Mouse (Mus musculus): ENCODE measurements around the gene Atl3.
"Not testable (repeated sequence)": the region's sequence is repeated elsewhere in the genome, so short reads cannot be mapped to it uniquely, and the experiment has no call there.

The Atl3 gene

DNA sequence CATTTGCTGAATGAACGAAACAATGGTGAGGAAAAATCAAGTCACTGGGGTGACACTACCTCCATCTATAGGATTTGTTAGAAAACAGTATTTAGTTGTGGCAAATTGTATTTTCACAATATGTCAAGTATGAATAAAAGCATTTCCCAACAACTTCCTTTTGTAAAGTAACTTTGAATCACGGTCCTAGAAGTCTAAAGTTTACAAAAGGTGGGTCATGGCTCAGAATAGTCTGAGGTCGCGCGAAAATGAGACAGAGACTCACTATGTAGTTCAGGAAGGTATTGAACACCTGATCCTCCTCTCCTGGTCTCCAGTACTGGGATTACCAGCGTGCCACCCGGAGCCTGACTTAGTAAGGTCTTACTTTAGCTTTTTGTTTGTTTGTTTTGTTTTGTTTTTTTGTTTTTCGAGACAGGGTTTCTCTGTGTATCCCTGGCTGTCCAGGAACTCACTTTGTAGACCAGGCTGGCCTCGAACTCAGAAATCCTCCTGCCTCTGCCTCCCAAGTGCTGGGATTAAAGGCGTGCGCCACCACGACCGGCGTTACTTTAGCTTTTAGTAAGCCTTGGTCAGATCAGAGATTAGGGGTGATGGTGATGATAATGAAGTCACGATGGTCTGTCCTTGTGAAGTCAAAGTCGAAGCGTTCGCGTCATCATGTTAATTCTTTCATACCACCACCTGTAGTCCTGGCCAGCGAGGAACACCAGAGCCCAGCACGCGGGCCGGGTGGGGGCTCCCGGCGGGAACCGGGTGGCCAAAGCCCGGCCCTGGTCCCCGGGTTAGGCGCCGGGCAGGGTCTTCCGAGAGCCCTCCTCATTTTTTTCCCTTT is at the start of gene Atl3:
Atl3 (plus strand) TSS at position 689 of the 835 bp plus-strand sequence.
- DNase-seq: no peak

DNA sequence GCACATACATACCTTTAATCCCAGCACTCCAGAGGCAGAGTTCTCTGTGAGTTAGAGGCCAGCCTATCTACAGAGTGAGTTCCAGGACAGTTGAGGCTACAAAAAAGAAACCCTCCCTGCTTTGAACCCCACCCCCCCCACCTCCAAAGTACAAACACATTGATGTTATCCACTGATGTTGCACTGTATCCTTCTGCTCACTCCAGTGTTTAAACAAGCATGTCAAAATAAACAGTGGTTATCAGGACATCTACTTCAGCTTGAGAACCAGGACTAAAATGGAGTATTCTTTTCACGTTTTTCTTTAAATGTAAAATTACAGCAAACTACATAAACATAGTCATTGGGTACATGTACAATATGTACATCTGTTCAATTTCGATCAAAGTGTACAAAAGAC is 48.7 kb upstream of the Atl3 start:
- no peak for DNase-seq

DNA sequence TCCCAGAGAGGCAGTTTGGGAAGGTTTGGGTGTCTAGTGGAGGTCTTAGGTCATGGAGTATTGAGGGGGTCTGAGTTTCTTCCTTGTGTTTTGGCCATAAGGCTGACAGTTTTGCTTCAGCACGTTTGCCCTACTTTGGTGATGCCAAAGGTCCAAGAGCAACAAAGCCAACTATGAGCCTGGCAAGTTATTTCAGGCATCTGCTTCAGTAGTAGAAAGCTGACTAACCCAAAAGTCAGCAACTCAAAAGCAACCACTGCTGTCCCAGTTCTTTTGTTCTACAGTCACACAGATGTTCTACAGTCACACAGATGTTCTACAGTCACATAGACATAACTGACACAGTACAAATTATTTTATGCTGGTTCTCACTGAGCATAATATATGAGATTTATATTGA is 48.2 kb upstream of the Atl3 start:
- peak in 1 of 2 experiments; percentile 32 for DNase-seq

DNA sequence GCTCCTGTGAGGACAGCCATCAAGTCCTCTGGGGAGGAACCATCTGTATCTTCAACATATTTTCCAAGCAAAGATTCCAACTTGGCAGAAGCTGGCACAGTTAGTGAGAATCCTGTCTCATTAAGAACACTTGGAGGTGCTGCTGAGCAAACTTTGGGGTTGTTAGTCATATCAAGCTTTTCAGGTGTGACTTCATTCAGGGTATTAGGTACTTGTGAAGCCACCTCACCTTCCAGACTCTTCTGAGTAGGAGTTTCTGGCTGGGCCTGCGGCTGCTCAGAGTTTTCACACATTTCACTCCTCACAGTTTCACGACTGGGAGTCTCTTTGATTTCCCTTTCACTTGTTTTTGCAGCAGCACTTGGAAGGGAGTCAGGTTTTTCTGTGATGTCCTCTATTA is 37.0 kb upstream of the Atl3 start:
- no peak for DNase-seq

DNA sequence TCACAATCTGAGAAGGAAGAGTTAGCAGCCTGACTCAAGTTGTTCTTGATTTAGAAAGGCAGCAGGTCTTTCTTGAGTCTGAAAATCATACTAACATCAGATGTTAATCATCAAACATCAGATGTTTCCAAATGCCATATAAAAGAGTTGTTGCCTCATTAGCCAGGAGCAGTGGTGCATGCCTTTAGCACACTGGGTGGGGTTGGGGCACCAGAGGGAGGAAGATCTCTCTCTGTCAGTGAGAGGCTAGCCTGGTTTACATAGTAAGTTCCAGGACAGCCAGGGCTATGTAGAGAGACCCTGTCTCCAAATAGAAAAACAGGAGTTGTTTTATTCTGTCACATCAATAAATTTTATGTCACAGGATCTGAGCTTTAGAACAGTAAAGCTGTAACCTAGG is 34.9 kb upstream of the Atl3 start:
- no peak for DNase-seq

DNA sequence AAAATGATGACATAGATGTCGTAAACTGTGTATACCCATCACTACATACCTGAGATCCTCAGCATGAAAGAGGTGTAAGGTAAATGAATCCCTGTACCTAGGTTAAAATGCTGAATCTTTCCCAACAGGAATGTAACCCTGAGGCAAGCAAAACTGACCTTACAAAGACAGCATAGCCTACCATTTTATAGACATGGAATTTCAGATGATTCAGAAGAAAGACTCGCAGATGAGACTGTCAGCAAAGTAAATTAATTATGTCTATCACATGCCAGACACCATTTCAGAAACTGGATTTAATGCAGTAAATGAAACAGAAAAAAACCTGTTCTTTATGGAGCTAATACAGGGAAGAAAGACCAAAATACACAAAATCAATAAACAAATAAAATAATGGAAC is 34.5 kb upstream of the Atl3 start:
- DNase-seq: no peak

DNA sequence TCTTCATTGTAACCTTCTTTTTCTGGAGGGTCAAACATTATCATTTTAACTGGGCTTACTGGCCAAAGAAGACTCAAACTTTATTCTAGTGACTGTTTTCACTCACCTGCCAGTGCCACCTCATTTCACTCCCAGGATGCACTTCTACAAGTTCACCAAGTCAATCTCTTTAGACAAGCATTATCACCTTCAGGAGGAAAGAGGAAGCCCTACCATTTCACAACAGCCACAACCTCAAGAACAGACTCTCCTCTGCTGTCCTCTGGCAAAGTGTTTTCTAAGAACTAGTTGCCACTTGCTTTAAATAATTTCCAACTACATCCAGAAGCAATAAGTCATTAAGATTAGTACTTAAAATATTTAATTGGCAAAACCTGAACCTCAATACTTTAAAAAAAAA is 25.9 kb upstream of the Atl3 start:
- no peak for DNase-seq

DNA sequence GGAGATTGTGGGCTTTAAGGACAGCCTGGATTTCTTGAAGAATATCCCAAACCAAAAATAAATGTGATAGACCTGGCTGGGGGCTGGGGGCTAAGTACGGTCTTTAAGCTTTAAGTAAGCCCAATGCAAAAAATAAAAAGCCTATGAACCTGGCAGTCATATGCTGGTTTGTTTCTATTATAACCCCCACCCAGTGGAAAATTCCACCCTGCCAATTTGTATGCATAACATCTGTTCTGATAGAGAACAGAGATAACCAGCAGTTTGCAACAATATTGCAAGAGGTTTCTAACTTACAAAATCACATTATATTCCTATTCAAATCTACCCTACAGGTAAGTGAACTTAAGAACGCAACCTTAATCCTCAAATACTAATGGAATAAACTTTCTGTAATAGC is 23.2 kb upstream of the Atl3 start:
- DNase-seq: no peak

DNA sequence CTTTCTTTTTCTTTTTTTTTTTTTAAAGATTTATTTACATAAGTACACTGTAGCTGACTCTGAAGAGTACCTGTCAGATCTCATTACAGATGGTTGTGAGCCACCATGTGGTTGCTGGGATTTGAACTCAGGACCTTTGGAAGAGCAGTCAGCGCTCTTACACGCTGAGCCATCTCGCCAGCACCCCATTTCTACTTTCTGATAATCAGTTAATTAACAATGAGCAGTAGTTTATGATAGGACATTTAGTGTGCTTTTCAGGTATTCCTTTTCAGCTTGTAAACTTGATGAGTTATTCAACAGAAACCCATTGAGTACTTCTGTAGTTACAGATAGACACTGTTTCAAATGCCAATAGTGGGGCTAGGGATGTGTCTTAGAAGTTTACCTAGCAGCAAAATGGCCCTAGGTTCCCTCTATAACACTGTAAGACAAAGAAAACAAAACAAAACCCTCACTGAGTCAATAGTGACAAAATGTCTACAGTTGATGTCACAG is 14.0 kb upstream of the Atl3 start:
- DNase-seq: no peak

DNA sequence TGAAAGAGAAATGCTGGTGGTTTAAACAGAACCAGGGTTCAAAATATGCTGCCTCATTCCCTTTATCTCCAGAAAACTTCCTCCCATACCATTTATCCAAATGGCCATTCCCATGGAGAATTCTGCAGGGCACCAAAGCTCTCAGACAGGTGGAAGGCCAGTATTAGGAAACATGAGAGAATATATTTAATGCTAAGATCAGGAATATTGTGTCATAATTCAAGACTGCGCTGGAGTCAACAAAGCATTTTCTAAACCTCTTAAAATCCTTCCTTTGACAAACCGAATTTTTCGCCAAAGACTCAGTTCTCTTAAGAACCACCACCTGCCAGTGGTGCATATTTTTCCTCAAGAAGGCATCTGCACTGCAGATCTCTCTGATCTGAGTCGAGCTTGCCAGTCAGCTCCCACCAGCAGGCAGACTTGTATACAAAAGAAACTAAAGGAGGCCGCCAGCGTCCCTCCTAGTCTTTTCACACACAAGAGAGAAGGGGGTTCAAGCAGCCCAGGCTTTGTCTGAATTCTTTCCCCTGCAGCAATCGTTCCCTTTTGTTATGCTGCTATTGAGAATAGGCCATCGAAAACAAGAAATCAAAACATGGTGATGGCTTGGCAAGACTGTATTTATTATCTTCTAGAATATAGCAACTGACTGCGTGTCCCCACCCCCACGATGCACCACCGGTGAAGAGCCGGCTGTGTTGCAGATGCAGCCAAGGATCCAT is 12.1 kb upstream of the Atl3 start:
- DNase-seq: peak; percentile 43 to 62

DNA sequence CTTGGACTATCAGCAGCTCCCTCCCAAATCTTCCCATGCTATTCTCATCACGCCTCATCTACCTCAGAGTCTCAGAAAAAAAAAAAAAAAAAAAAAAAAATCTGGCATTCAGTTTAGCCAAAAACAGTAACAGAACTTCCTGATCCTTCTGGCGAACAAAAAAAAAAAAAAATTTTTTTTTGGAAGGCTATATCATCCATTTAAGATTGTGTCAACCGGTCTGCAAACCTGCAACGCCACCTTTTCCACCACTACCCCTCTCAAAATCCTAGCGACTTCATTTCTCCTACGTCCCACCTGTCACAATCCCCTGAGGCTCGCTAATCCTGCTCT is 11.6 kb upstream of the Atl3 start:
- DNase-seq: no peak

DNA sequence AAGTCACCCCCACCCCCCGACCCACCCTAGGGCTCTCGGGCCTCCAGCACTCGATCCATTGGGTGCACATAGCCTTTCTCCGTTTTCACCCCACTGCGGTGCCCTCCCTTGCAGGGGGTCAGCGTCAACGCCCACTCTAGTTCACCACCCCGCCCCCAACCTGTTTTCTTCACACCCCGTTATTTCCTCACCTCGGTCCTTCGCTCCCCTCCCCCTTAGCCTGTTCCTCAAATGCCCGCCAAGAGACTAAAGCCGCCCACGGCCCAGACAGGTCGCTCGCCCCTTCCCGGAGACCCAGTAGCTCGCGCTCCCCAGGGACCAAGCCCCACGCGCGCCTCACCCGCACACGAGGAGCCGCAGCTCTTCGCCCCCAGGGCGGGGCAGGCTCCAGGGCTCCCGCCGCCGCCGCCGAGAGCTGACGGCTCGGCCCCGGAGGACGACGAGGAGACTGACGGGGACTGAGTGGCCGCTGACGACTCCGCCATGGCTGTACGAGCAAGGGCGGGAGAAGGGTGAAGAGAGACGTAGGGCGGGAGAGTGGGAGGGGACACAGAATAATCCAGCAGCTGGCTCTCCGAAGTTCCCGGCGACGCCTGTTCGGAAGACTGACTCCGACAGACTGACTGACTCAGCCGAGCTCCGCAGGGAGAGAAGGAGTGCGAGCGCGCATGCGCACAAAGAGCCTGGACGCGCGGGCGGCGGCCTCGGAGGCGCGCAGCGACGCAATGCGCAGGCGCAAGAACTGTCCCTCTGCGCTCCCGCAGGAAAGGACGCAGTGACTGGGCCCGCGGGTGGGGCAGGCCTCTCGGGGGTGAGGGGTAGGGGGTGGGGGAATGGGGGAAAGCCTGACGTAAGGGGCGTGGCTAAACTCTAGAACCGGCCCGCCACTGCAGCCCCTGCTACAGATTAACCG is 11.0 kb upstream of the Atl3 start, which contains the start of gene Rtn3:
Rtn3 (minus strand) TSS at position 683 of the 913 bp plus-strand sequence.
- peak; percentile 93 for DNase-seq

DNA sequence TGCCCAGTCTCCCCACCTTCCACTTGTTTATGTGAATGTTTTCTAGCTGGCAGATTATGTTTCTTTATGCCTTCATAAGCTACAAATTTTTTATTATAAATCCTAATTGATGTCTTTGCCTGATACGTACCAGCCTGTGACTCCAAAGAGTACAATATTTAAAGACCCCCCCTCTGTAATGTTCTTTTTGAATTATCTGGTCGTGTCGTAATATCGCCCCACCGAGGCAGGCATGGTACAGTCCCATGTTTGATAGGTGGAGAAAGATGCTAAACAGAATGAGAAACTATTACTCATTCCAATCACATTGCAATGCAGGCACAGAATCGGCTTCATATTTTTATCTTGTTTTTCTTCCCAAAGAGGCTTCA is 10.3 kb upstream of the Atl3 start:
- DNase-seq: no peak

DNA sequence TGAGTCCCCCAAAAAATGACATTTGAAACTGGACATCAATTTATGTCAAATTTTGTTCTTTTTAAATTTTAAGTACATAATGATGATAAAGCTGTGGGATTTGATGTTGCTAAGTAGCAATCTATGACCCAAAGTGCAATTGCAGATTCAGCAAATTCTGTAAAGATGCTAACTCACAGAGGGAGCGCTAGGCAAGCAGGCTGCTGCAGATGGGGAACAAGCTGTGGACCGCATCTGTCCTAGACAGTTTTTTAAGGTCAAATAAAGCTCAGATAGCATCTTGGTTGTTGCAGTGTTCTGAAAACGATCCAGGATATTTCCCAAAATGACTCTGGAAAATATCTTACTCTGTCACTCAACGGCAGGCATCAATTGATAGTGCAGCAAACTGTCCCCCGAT is 9.8 kb upstream of the Atl3 start:
- no peak for DNase-seq

DNA sequence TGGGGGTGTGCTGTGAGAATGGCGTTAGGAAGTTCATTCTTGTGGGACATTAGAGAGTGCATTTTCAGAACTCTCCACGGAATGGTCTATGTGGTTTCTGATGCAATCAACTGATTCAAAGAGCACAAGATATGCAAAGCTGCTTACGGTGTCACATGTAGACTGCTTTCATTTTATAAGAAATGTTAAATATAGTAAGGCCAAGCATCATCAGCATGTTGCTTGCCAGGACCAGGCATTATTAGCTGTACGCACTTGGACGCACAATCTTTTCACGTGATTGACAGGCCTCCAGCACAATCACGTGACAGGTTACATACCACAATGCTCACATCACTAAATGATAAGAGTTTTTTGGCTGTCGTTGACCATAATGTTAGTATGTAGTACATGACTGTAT is 6.2 kb upstream of the Atl3 start:
- DNase-seq: no peak

DNA sequence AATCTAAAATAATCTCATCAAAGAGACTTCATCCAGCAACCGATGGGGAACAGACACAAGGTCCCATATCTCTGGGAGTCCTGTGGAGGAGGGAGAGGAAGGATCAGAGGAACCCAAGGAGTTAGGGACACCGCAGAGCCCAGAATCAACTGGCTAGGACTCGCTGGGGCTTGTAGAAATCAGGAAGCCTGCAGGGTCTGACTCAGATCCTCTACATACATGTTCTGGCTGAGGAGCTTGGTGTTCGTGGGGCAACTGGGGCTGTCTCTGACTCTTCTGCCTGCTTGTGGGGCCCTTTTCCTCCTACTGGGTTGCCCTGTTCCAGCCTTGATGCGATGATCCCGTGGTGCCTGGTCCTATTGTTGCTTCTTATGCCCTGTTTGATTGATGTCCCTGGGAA is 1.9 kb upstream of the Atl3 start:
- no peak for DNase-seq

DNA sequence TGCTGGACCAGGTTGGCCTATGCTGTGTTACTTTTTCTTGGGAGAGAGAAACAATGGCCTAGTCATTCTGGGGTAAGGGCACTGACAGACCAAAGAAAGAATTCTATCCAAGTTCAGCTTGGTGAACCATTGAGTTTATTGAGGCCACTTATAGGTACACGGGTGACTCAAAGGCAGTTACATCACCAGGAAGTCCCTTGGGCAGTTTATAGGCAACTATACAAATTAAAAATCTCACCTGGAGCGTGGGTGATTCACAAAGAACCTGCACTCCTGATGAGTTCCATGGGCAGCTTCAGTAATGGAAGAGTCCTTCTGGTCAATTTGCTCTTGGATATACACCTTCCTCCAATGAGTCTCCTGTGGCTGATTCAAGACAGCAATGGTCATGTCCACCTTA is 1.2 kb upstream of the Atl3 start:
- no peak for DNase-seq

DNA sequence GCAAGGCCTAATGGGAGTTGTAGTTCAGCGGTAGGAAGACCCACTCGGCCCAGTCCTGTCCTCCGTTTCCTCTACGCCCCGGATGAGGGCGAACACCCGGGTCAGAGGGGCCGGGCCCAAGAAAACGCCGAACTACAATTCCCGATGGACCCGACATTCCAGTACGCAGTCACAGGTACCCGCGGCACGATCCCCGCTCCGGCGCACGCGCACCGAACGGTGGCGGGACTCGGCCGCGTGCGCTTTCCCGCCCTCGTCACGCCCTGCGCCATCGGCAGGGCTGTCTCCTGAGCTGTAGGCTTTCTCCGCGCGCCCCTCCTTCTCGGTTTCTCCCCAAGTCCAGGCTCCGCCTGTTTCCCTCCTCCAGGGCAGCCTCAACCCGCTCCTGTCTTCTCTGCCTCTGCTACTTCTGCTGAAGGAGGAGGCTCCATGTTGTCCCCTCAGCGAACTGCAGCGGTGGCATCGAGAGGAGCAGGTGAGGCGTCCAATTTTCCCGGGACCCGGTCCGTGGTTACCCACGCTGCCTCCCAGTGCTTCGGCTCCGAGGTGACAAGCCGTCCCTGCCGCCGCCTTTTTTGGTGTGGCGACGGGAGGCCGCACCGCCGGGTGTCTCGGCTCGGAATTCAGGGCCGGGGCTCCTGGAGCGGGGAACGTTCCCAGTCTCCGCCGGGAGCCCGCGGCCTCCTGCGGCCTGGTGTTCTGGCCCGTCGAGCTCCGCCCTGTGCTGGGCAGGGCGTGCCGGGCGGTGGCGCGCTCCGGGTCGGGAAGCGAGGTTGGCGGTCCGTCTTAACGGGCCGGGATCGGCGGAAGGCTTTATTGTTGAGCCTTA is 561 bp downstream of the Atl3 start:
- peak; percentile 83 to 85 for DNase-seq

DNA sequence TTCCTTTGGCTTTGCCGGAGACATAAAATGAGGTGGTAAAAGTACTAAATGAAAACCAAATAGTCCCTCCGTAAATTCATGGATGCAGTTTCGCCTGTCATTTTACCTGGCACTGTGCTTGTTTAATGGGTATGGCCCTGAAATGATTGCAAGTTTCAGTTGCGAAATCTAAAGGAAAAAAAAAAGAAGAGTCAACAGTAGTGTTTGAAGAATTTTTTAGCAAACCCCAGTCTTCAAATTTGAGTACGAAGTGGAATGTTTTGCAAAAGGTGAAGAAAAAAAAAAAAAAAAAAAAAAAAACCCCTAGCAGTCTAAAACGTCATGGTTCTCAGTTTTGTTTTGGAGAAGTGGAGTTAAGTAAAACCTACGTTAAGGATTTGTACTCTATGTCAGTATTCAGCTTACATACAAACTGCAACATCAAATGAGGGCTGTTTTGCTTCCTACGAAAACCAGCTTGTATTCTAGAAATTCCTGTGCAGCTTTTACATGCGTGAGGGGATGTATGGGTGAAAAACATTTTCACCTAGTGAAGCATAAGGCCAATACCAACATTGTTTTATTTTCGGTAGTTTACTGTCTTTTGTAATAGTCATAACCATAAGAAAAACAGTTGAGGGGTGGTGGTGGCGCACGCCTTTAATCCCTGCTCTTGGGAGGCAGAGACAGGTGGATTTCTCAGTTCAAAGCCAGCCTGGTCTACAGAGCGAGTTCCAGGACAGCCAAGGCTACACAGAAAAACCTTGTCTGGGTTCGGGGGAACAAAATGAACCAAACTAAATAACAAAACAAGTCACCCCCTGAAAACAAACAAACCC is 1.6 kb downstream of the Atl3 start:
- no peak for DNase-seq

DNA sequence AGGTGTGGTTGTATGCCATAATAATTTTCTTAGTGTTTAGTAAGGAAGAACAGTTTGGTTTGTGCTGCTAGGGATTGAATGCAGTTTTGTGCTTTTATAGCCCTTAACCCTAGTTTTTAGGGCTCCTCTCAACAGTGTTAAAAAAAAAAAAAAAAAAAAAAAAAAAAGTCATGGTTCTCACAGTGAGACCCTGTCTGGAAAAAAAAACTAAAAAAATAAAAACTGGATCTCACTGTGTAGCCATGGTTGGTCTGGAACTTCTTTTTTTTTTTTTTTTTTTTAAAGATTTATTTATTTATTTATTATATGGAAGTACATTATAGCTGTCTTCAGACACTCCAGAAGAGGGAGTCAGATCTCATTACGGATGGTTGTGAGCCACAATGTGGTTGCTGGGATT is 2.2 kb downstream of the Atl3 start:
- DNase-seq: not testable (repeated sequence)

DNA sequence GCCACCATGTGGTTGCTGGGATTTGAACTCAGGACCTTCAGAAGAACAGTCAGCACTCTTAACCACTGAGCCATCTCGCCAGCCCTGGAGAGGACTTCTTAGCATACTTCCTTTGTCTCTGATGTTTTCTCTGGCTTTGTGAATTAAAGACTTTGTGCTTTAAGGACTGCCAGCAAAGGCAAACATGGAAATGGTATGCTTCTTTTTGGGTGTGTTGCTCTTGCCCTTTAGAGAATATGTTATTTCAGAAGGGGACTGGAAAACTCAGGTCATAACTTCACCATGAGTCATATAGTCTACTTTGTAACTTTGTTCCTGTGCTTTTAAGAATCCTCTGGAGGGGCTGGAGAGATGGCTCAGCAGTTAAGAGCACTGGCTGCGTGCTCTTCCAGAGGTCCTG is 5.0 kb downstream of the Atl3 start:
- no peak for DNase-seq

Measured in thymus, adult 18-20 months (tissue).